Mouse (Mus musculus): ENCODE data around the gene Polg2. TPM values are rescaled to one million over a fixed set of nuclear protein-coding genes. Genes with fewer than 3 reads are reported as not detected.
"Not testable (repeated sequence)": the region's sequence is repeated elsewhere in the genome, so short reads cannot be mapped to it uniquely, and the experiment has no call there.

Polg2 gene
- polyA plus RNA-seq, 1 experiment from 2014 or later, result 13.3 TPM

DNA sequence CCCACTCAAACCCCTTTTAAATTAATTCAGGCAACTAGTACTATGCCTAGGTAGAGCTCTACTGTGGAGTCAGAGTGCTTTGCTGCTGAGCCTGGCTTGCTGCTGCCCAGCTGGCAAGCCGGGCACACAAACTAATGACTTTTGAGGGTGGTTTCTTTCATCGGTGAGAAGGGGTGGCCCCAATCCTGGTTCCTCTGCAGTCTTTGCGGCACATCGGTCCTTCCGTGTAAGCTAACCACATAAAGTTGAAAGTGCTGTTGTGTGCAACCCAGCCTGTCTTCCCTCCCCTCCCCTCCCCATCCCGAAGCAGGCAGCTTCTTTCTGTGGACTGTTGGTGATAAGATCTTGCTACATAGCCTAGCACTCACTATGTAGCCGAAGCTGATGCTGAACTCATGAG is 27.2 kb downstream of the Polg2 start:
- WGBS, result 82% methylated on average over 7 of the region's 7 CpGs
- Histone ChIP-seq H3K4me1 (no peaks in the 10 kb centered on the region), H3K36me3 (no peaks in the 10 kb centered on the region), H3K27me3 (no peaks in the 10 kb centered on the region), H3K9me3 (no peaks in the 10 kb centered on the region), H3K9ac (no peak overlapping the region), H3K4me3 (no peak overlapping the region), H3K27ac (no peak overlapping the region), H3K4me2 (no peak overlapping the region)
- no peak for ATAC-seq (ENCODE audit: insufficient number of reproducible peaks, low FRiP score, low TSS enrichment, low read depth)

DNA sequence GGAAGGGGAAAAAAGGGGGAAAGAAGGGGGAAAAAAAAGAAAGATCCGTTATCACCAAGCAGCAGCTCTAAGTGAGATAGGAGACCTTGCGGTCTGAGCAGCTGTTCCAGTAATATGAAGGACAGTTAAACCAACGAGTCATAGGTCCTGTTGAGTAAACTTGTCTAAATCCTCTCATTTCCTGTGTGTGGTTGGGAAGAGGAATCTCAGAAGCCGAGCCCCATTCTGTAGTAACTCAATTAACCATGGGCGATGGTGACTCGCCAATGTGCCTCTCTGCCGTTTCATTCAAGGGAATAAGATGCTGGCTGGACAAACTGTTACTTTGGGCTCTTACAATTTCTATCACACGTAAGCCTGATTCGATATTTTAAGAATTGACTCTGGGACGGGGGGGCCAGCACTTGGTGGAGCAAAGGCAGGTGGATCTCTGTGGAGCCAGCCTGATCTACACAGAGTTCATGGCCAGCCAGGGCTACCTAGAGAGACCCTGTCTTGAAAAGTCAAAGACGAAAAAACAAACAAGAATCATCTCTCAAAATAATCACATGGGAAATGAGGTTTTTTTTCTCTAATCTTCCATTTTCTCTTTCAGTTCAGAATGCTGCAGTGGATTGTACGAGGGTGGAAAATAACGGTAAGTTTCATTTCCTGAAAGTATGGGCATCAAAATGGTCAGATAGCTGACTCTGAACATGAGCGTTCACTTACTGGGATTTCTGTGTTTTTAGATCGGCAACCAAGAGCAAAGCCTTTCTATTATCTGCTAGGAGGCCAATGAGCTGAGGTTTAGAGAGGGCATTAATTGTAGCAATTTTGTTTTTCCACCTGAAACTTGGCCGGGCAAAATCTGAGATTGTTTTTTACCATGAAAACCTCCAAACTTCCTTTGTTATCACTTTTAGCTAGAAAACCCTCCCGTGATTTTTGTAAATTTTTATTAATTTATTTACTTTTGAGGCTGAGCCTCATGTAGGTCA is 28.0 kb downstream of the Polg2 start, which contains the start of gene Milr1:
Milr1 (plus strand) TSS at position 188 of the 980 bp plus-strand sequence.
- 81% methylated on average over 17 of the region's 17 CpGs for WGBS
- Histone ChIP-seq H3K27ac (no peak within 1 kb of the TSS), H3K4me2 (no peak within 1 kb of the TSS), H3K4me1 (no peaks in the 10 kb centered on the region), H3K27me3 (no peaks in the 10 kb centered on the region), H3K4me3 (no peak within 1 kb of the TSS), H3K36me3 (no peaks in the 10 kb centered on the region), H3K9me3 (no peaks in the 10 kb centered on the region), H3K9ac (no peak within 1 kb of the TSS)
- no peak for ATAC-seq (ENCODE audit: insufficient number of reproducible peaks, low FRiP score, low TSS enrichment, low read depth)

GRCm38 (mm10) chr11:106750121-106750751 is 29.1 kb downstream of the Polg2 start, which contains the start of gene Pecam1:
TSS of gene Pecam1 (minus strand) at chr11:106750628.
- 86% methylated on average over 13 of the region's 13 CpGs for WGBS
- H3K9me3 ChIP-seq, result no peaks in the 10 kb centered on the region
- ATAC-seq (ENCODE audit: insufficient number of reproducible peaks, low FRiP score, low TSS enrichment, low read depth), result no peak
- H3K4me1 ChIP-seq, result no peaks in the 10 kb centered on the region
- H3K9ac ChIP-seq, result no peak within 1 kb of the TSS
- H3K27ac ChIP-seq, result no peak within 1 kb of the TSS
- H3K4me2 ChIP-seq, result no peak within 1 kb of the TSS
- no peaks in the 10 kb centered on the region for H3K36me3 ChIP-seq
- H3K4me3 ChIP-seq, result no peak within 1 kb of the TSS
- H3K27me3 ChIP-seq, result no peaks in the 10 kb centered on the region

- H3K4me3 ChIP-seq; H3K4me1 ChIP-seq; H3K9me3 ChIP-seq; H3K4me2 ChIP-seq; H3K27me3 ChIP-seq; H3K36me3 ChIP-seq; ATAC-seq (ENCODE audit: insufficient number of reproducible peaks, low FRiP score, low TSS enrichment, low read depth); H3K9ac ChIP-seq; H3K27ac ChIP-seq: not testable (repeated sequence)
- 96% methylated on average over 7 of the region's 7 CpGs for WGBS
Measured at GRCm38 (mm10) chr11:106749557-106750120, 29.7 kb downstream of the Polg2 start.

DNA sequence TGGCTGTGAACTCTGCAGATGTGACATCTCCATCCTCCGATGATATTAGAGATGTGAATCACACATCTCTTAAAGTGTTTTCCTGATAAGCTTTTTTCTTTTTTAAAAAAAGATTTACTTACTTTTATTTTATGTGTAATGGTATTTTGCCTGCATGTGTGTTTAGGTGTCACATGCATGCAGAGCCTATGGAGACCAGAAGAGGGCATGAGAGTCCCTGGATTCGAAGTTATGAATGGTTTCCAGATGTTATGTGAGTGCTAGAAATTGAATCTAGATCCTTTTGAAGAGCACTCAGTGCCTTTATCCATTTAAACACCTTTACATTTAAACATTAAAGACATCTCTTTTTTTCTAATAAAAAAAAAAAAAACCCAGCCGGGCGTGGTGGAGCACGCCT is 34.4 kb downstream of the Polg2 start:
- H3K4me2 ChIP-seq, result no peak overlapping the region
- no peak for ATAC-seq (ENCODE audit: insufficient number of reproducible peaks, low FRiP score, low TSS enrichment, low read depth)
- 90% methylated on average over 5 of the region's 5 CpGs for WGBS
- H3K27me3 ChIP-seq, result no peaks in the 10 kb centered on the region
- no peaks in the 10 kb centered on the region for H3K36me3 ChIP-seq
- no peak overlapping the region for H3K27ac ChIP-seq
- H3K4me3 ChIP-seq, result no peak overlapping the region
- H3K4me1 ChIP-seq, result no peaks in the 10 kb centered on the region
- H3K9ac ChIP-seq, result no peak overlapping the region
- H3K9me3 ChIP-seq, result no peaks in the 10 kb centered on the region

DNA sequence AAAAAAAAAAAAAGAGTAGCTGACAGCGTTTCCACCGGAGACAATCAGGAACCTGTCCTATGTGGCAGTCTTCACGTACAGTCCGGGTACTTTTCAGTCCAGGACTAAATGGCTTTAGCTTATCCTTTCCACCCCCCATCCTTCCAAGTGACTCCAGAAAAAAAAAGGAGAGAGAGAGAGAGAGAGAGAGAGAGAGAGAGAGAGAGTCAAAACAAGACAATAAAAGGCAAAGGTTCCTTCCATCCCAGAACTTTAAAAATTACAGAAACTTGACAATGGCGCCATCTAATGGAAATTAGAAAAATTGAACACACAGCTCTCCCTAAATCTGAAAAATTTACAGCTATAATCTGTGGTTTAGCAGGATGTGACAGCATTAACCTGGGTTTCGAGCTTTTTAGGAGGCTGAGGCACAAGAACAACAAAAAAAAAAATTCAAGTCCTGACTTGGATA is 36.9 kb downstream of the Polg2 start:
- H3K36me3 ChIP-seq, result no peaks in the 10 kb centered on the region
- no peaks in the 10 kb centered on the region for H3K9me3 ChIP-seq
- H3K4me2 ChIP-seq, result no peak overlapping the region
- H3K27ac ChIP-seq, result no peak overlapping the region
- no peak overlapping the region for H3K9ac ChIP-seq
- no peak for ATAC-seq (ENCODE audit: insufficient number of reproducible peaks, low FRiP score, low TSS enrichment, low read depth)
- WGBS, result 50% methylated on average over 6 of the region's 6 CpGs
- no peak overlapping the region for H3K4me3 ChIP-seq
- H3K4me1 ChIP-seq, result no peaks in the 10 kb centered on the region
- H3K27me3 ChIP-seq, result no peaks in the 10 kb centered on the region

DNA sequence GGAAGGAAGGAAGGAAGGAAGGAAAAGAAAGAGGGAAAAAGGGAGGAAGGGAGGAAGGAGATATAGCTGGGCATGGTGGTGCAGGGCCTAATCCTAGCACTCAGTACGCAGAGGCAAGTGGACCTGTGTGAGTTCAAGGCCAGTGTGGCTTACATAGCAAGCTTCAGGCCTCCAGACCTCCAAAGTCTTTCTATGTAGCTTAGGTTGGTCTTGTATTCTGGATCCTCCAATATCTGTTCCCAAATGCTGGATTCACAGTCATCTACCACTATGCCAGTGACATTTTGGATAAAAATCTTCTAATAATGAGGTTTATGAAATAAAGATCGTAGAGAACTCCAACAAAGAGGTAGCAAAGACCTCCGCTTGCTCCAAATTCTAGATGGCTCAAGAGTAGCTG is 37.5 kb downstream of the Polg2 start:
- H3K4me3 ChIP-seq, result no peak overlapping the region
- no peak overlapping the region for H3K4me2 ChIP-seq
- no peaks in the 10 kb centered on the region for H3K27me3 ChIP-seq
- ATAC-seq (ENCODE audit: insufficient number of reproducible peaks, low FRiP score, low TSS enrichment, low read depth), result no peak
- H3K9ac ChIP-seq, result no peak overlapping the region
- H3K36me3 ChIP-seq, result no peaks in the 10 kb centered on the region
- H3K4me1 ChIP-seq, result no peaks in the 10 kb centered on the region
- WGBS, result 93% methylated on average over 3 of the region's 3 CpGs
- H3K9me3 ChIP-seq, result no peaks in the 10 kb centered on the region
- H3K27ac ChIP-seq, result no peak overlapping the region

- no peak overlapping the region for H3K4me2 ChIP-seq
- no peak for ATAC-seq (ENCODE audit: insufficient number of reproducible peaks, low FRiP score, low TSS enrichment, low read depth)
- no peaks in the 10 kb centered on the region for H3K36me3 ChIP-seq
- H3K27me3 ChIP-seq, result no peaks in the 10 kb centered on the region
- no peaks in the 10 kb centered on the region for H3K9me3 ChIP-seq
- no peak overlapping the region for H3K27ac ChIP-seq
- H3K9ac ChIP-seq, result no peak overlapping the region
- no peak overlapping the region for H3K4me3 ChIP-seq
- H3K4me1 ChIP-seq, result no peaks in the 10 kb centered on the region
- WGBS, result 62% methylated on average over 6 of the region's 6 CpGs
Measured at GRCm38 (mm10) chr11:106741232-106741631, 38.1 kb downstream of the Polg2 start.

GRCm38 (mm10) chr11:106740724-106741123 is 38.6 kb downstream of the Polg2 start:
- H3K9ac ChIP-seq; H3K27me3 ChIP-seq; H3K4me2 ChIP-seq; H3K36me3 ChIP-seq; H3K9me3 ChIP-seq; H3K4me3 ChIP-seq; H3K27ac ChIP-seq; H3K4me1 ChIP-seq; ATAC-seq (ENCODE audit: insufficient number of reproducible peaks, low FRiP score, low TSS enrichment, low read depth): not testable (repeated sequence)
- WGBS, result 90% methylated on average over 5 of the region's 8 CpGs

DNA sequence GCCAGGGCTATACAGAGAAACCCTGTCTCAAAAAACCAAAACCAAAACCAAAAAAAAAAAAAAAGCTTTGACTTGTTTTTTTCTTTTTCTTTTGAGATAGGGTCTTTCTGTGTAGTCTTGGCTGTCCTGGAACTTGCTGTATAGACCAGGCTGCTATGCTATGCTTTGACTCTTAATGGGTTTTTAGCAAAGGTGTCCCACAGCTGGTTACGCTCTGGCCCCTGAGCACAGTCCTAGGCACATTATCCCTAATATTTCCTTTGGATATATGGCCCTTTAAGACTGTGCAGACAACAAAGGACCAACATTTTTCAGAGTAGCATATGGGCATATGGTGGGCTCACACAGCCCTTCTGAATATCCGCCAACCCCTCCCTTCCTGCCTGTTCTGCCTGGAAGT is 40.2 kb downstream of the Polg2 start:
- ATAC-seq (ENCODE audit: insufficient number of reproducible peaks, low FRiP score, low TSS enrichment, low read depth), result no peak
- H3K9ac ChIP-seq, result no peak overlapping the region
- no peaks in the 10 kb centered on the region for H3K9me3 ChIP-seq
- H3K4me1 ChIP-seq, result no peaks in the 10 kb centered on the region
- H3K4me2 ChIP-seq, result no peak overlapping the region
- no peaks in the 10 kb centered on the region for H3K27me3 ChIP-seq
- no peaks in the 10 kb centered on the region for H3K36me3 ChIP-seq
- H3K27ac ChIP-seq, result no peak overlapping the region
- WGBS, result 93% methylated on average over 2 of the region's 2 CpGs
- no peak overlapping the region for H3K4me3 ChIP-seq

- Histone ChIP-seq H3K27ac (0 out of 2 replicates have a peak overlapping the region, but pooled peaks have one; percentile 0), H3K9me3 (no peaks in the 10 kb centered on the region), H3K4me2 (no peak overlapping the region), H3K4me3 (no peak overlapping the region), H3K4me1 (no peaks in the 10 kb centered on the region), H3K36me3 (no peaks in the 10 kb centered on the region), H3K9ac (no peak overlapping the region), H3K27me3 (no peaks in the 10 kb centered on the region)
- 40% methylated on average over 12 of the region's 12 CpGs for WGBS
- ATAC-seq (ENCODE audit: insufficient number of reproducible peaks, low FRiP score, low TSS enrichment, low read depth), result 0 out of 2 replicates have a peak, but pooled peaks have one; percentile 35
Measured at GRCm38 (mm10) chr11:106737178-106737621, 42.1 kb downstream of the Polg2 start.

- 78% methylated on average over 3 of the region's 3 CpGs for WGBS
- H3K9me3 ChIP-seq, result no peaks in the 10 kb centered on the region
Measured at GRCm38 (mm10) chr11:106736614-106737013, 42.7 kb downstream of the Polg2 start.

More at GRCm38 (mm10) chr11:106736614-106737013, 42.7 kb downstream of the Polg2 start:
- Histone ChIP-seq H3K9ac (no peak overlapping the region), H3K27ac (no peak overlapping the region), H3K36me3 (no peaks in the 10 kb centered on the region), H3K4me1 (no peaks in the 10 kb centered on the region), H3K27me3 (no peaks in the 10 kb centered on the region), H3K4me3 (no peak overlapping the region), H3K4me2 (no peak overlapping the region)
- ATAC-seq (ENCODE audit: insufficient number of reproducible peaks, low FRiP score, low TSS enrichment, low read depth), result no peak

All from limb, embryonic 15.5 days (tissue).